Mouse (Mus musculus): ENCODE measurements at regions not wholly inside any gene's neighbourhood (a gene's known extent, or its start where the extent isn't known, plus 50 kb on each side); places are given as distances from the start of the nearest gene placed in this dataset.

- no peak overlapping the region for H3K4me3 ChIP-seq
- H3K27me3 ChIP-seq (replicated peaks), result no peaks in the 10 kb centered on the region
- no peaks in the 10 kb centered on the region for H3K4me1 ChIP-seq
- no peak overlapping the region for H3K27ac ChIP-seq
- H3K9ac ChIP-seq, result no peak overlapping the region
- H3K4me2 ChIP-seq (replicated peaks), result no peak overlapping the region
- WGBS, result 64% methylated on average over 1 of the region's 1 CpGs
- no peaks in the 10 kb centered on the region for H3K36me3 ChIP-seq
- no peak for ATAC-seq (ENCODE audit: low FRiP score, low read depth)
- no peaks in the 10 kb centered on the region for H3K9me3 ChIP-seq
These were observed 835.8 kb upstream of the Klhl29 start for GRCm38 (mm10) chr12:6211266-6211665.

GRCm38 (mm10) chr12:6189232-6189631 lies 813.8 kb upstream of the Klhl29 start:
- Histone ChIP-seq H3K4me2 (replicated peaks) (no peak overlapping the region), H3K9me3 (no peaks in the 10 kb centered on the region), H3K9ac (no peak overlapping the region), H3K4me3 (no peak overlapping the region), H3K36me3 (no peaks in the 10 kb centered on the region), H3K27me3 (replicated peaks) (no peaks in the 10 kb centered on the region), H3K4me1 (no peaks in the 10 kb centered on the region), H3K27ac (no peak overlapping the region)
- WGBS, result 76% methylated on average over 3 of the region's 3 CpGs
- no peak for ATAC-seq (ENCODE audit: low FRiP score, low read depth)

- no peak for ATAC-seq (ENCODE audit: low FRiP score, low read depth)
- Histone ChIP-seq H3K27ac (no peak overlapping the region), H3K9me3 (no peaks in the 10 kb centered on the region)
These were observed 793.3 kb upstream of the Klhl29 start for GRCm38 (mm10) chr12:6168795-6169194.

GRCm38 (mm10) chr12:6154287-6154686 lies 778.8 kb upstream of the Klhl29 start:
- 80% methylated on average over 2 of the region's 2 CpGs for WGBS
- no peak overlapping the region for H3K4me2 ChIP-seq (replicated peaks)
- H3K9me3 ChIP-seq, result no peaks in the 10 kb centered on the region
- no peak overlapping the region for H3K4me3 ChIP-seq
- H3K27ac ChIP-seq, result no peak overlapping the region
- H3K9ac ChIP-seq, result no peak overlapping the region
- no peak for ATAC-seq (ENCODE audit: low FRiP score, low read depth)
- no peaks in the 10 kb centered on the region for H3K27me3 ChIP-seq (replicated peaks)
- no peaks in the 10 kb centered on the region for H3K4me1 ChIP-seq
- no peaks in the 10 kb centered on the region for H3K36me3 ChIP-seq

More at GRCm38 (mm10) chr12:6168795-6169194, 793.3 kb upstream of the Klhl29 start:
- H3K4me3 ChIP-seq, result no peak overlapping the region
- H3K36me3 ChIP-seq, result no peaks in the 10 kb centered on the region
- no peak overlapping the region for H3K4me2 ChIP-seq (replicated peaks)
- no peaks in the 10 kb centered on the region for H3K27me3 ChIP-seq (replicated peaks)
- H3K9ac ChIP-seq, result no peak overlapping the region
- no peaks in the 10 kb centered on the region for H3K4me1 ChIP-seq

- no peak for ATAC-seq (ENCODE audit: low FRiP score, low read depth)
- H3K27me3 ChIP-seq (replicated peaks), result no peaks in the 10 kb centered on the region
- H3K4me1 ChIP-seq, result no peaks in the 10 kb centered on the region
- no peaks in the 10 kb centered on the region for H3K9me3 ChIP-seq
- 91% methylated on average over 3 of the region's 3 CpGs for WGBS
- no peak overlapping the region for H3K27ac ChIP-seq
- no peaks in the 10 kb centered on the region for H3K36me3 ChIP-seq
- H3K4me2 ChIP-seq (replicated peaks), result no peak overlapping the region
- H3K9ac ChIP-seq, result no peak overlapping the region
- H3K4me3 ChIP-seq, result no peak overlapping the region
These were observed 776.0 kb upstream of the Klhl29 start for GRCm38 (mm10) chr12:6151476-6151875.

GRCm38 (mm10) chr12:6132451-6132850 lies 757.0 kb upstream of the Klhl29 start:
- WGBS, result 91% methylated on average over 2 of the region's 2 CpGs
- no peaks in the 10 kb centered on the region for H3K4me1 ChIP-seq
- no peak for ATAC-seq (ENCODE audit: low FRiP score, low read depth)
- H3K4me2 ChIP-seq (replicated peaks), result no peak overlapping the region
- H3K4me3 ChIP-seq, result no peak overlapping the region
- H3K9me3 ChIP-seq, result no peaks in the 10 kb centered on the region
- no peak overlapping the region for H3K27ac ChIP-seq
- H3K9ac ChIP-seq, result no peak overlapping the region
- no peaks in the 10 kb centered on the region for H3K27me3 ChIP-seq (replicated peaks)
- H3K36me3 ChIP-seq, result no peaks in the 10 kb centered on the region

GRCm38 (mm10) chr12:6119557-6119956 lies 744.1 kb upstream of the Klhl29 start:
- H3K4me3 ChIP-seq, result no peak overlapping the region
- no peaks in the 10 kb centered on the region for H3K9me3 ChIP-seq
- no peak for ATAC-seq (ENCODE audit: low FRiP score, low read depth)
- H3K4me2 ChIP-seq (replicated peaks), result no peak overlapping the region
- H3K36me3 ChIP-seq, result no peaks in the 10 kb centered on the region
- no peaks in the 10 kb centered on the region for H3K27me3 ChIP-seq (replicated peaks)
- 90% methylated on average over 3 of the region's 3 CpGs for WGBS
- no peak overlapping the region for H3K9ac ChIP-seq
- no peak overlapping the region for H3K27ac ChIP-seq
- H3K4me1 ChIP-seq, result no peaks in the 10 kb centered on the region

GRCm38 (mm10) chr12:6115254-6115653 lies 739.8 kb upstream of the Klhl29 start:
- Histone ChIP-seq H3K27ac (no peak overlapping the region), H3K4me3 (no peak overlapping the region), H3K36me3 (no peaks in the 10 kb centered on the region), H3K27me3 (replicated peaks) (no peaks in the 10 kb centered on the region), H3K4me1 (no peaks in the 10 kb centered on the region), H3K9me3 (no peaks in the 10 kb centered on the region), H3K4me2 (replicated peaks) (no peak overlapping the region), H3K9ac (no peak overlapping the region)
- ATAC-seq (ENCODE audit: low FRiP score, low read depth), result no peak
- 93% methylated on average over 1 of the region's 1 CpGs for WGBS

GRCm38 (mm10) chr12:6097295-6097694 lies 721.8 kb upstream of the Klhl29 start:
- no peak overlapping the region for H3K9ac ChIP-seq
- H3K36me3 ChIP-seq, result no peaks in the 10 kb centered on the region
- no peak overlapping the region for H3K27ac ChIP-seq
- H3K4me2 ChIP-seq (replicated peaks), result no peak overlapping the region
- 86% methylated on average over 1 of the region's 1 CpGs for WGBS
- H3K4me3 ChIP-seq, result no peak overlapping the region
- H3K9me3 ChIP-seq, result no peaks in the 10 kb centered on the region
- no peaks in the 10 kb centered on the region for H3K27me3 ChIP-seq (replicated peaks)
- no peak for ATAC-seq (ENCODE audit: low FRiP score, low read depth)
- H3K4me1 ChIP-seq, result no peaks in the 10 kb centered on the region

- Histone ChIP-seq H3K9ac (no peak overlapping the region), H3K4me3 (no peak overlapping the region), H3K4me1 (0 out of 2 replicates have a peak, but pooled peaks cover 6% of the 10 kb centered on the region), H3K27ac (no peak overlapping the region), H3K27me3 (replicated peaks) (no peaks in the 10 kb centered on the region), H3K36me3 (no peaks in the 10 kb centered on the region), H3K4me2 (replicated peaks) (no peak overlapping the region), H3K9me3 (no peaks in the 10 kb centered on the region)
- WGBS, result 49% methylated on average over 3 of the region's 3 CpGs
- peak; percentile 65; the same call in 1 of the 2 replicates for ATAC-seq (ENCODE audit: low FRiP score, low read depth)
These were observed 712.3 kb upstream of the Klhl29 start for GRCm38 (mm10) chr12:6087627-6088350.

GRCm38 (mm10) chr12:6087071-6087470 lies 711.6 kb upstream of the Klhl29 start:
- H3K36me3 ChIP-seq, result no peaks in the 10 kb centered on the region
- ATAC-seq (ENCODE audit: low FRiP score, low read depth), result no peak
- H3K4me1 ChIP-seq, result 0 out of 2 replicates have a peak, but pooled peaks cover 6% of the 10 kb centered on the region
- no peak overlapping the region for H3K9ac ChIP-seq
- H3K27me3 ChIP-seq (replicated peaks), result no peaks in the 10 kb centered on the region
- no peak overlapping the region for H3K4me2 ChIP-seq (replicated peaks)
- H3K4me3 ChIP-seq, result no peak overlapping the region
- no peaks in the 10 kb centered on the region for H3K9me3 ChIP-seq
- H3K27ac ChIP-seq, result no peak overlapping the region
- WGBS, result 37% methylated on average over 2 of the region's 2 CpGs

GRCm38 (mm10) chr12:6046866-6047689 lies 671.6 kb upstream of the Klhl29 start:
- Histone ChIP-seq H3K9me3 (no peaks in the 10 kb centered on the region), H3K27me3 (replicated peaks) (no peaks in the 10 kb centered on the region), H3K4me1 (no peaks in the 10 kb centered on the region), H3K9ac (no peak overlapping the region), H3K4me2 (replicated peaks) (no peak overlapping the region), H3K27ac (no peak overlapping the region), H3K36me3 (no peaks in the 10 kb centered on the region), H3K4me3 (no peak overlapping the region)
- 43% methylated on average over 9 of the region's 9 CpGs for WGBS
- ATAC-seq (ENCODE audit: low FRiP score, low read depth), result peak; percentile 82

Data from neural tube, embryonic 12.5 days (tissue).